Mouse (Mus musculus) thymus, adult 2 months (tissue): ENCODE measurements around the gene Stx19.

Experiments used
- CTCF ChIP-seq: fragments of 200-500 bp; IDR thresholded peaks from 2 replicates; pipeline ENCODE4 v1.5.1; 2012; ENCODE audit warnings: mild to moderate bottlenecking, control low read depth, low read length, moderate library complexity, borderline replicate concordance; ENCODE audit not compliant: control insufficient read depth, poor library complexity, insufficient read depth; ENCODE audit errors: extremely low read depth
- POLR2A ChIP-seq: fragments of 200-500 bp; IDR thresholded peaks from 2 replicates; pipeline ENCODE4 v1.6.1; 2012; ENCODE audit warnings: mild to moderate bottlenecking, low read length, control low read depth, moderate library complexity; ENCODE audit not compliant: control insufficient read depth, poor library complexity, insufficient read depth; ENCODE audit errors: extremely low read depth

GRCm38 (mm10) chr16:62845341-62845740, 30.9 kb downstream of the Stx19 start:
- no peak for TF ChIP-seq CTCF
- TF ChIP-seq POLR2A: no peak
